18 mouse cellular contexts compared by ENCODE assay signal in the genomic region with DNA sequence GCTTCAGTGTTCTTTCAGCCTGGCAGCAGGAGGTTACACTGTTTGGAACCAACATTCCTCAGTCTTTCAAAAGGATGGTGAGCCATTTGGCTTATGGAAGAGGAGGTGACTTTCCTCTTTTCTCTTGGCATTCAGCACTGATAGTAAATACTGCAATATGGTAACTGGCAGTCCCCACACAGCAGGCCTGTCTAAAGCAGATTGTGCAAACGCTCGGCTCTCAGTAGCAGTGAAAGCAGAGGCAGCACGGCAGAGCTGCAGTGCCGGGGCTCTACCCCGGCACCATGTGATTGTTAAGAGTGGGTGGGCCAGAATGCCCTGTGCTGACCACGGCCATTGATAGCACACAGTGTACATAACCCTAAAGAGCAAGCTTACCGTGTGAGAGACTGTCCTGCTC. TPM values are rescaled to one million over a fixed set of nuclear protein-coding genes. Genes with fewer than 3 reads are reported as not detected.
DNase-seq lines count a peak whose midpoint lies in the region; ATAC-seq and TF ChIP-seq lines count a peak whose summit lies in the region.
"Had no signal": no experiment of that assay in that cellular context is flagged by ENCODE, and none has a peak within 500 bp of the region (broad histone marks: within the 10 kb centered on the region; RNA-seq: fewer than 3 reads in every experiment).

No protein-coding gene starts in this region.

- peaks cover 13% of the 10 kb centered on the region; the same call in 1 of the 2 replicates for H3K36me3 ChIP-seq in forebrain, embryonic 15.5 days
- H3K36me3 ChIP-seq in forebrain, embryonic 11.5 days (ENCODE audit: control insufficient read depth, insufficient read depth, low read length): peaks cover 2% of the 10 kb centered on the region; the same call in 1 of the 2 replicates
- no peaks in the 10 kb centered on the region for H3K36me3 ChIP-seq in testis, adult 2 months (ENCODE audit: control insufficient read depth, insufficient read depth, low read length)

- H3K4me3 ChIP-seq in forebrain, embryonic 15.5 days: no peak overlapping the region
- no peak overlapping the region for H3K4me3 ChIP-seq in forebrain, embryonic 11.5 days (ENCODE audit: low read depth, low read length)
- H3K4me3 ChIP-seq in testis, adult 2 months (ENCODE audit: control insufficient read depth, low read depth, low read length): no peak overlapping the region
- H3K4me3 ChIP-seq: embryonic facial prominence, embryonic 12.5 days; liver, embryonic 12.5 days; megakaryocyte, embryonic 14.5 days had no signal

- no peaks in the 10 kb centered on the region for H3K9me3 ChIP-seq in forebrain, embryonic 15.5 days
- H3K9me3 ChIP-seq in forebrain, embryonic 11.5 days (ENCODE audit: control insufficient read depth, low read length): no peaks in the 10 kb centered on the region
- H3K9me3 ChIP-seq: embryonic facial prominence, embryonic 12.5 days; megakaryocyte, embryonic 14.5 days had no signal

- H3K4me1 ChIP-seq in forebrain, embryonic 15.5 days: peaks cover 20% of the 10 kb centered on the region; the same call in 1 of the 2 replicates
- no peaks in the 10 kb centered on the region for H3K4me1 ChIP-seq in forebrain, embryonic 11.5 days (replicated peaks; ENCODE audit: control insufficient read depth, insufficient read depth, low read length)
- 0 out of 2 replicates have a peak, but pooled peaks cover 2% of the 10 kb centered on the region for H3K4me1 ChIP-seq in testis, adult 2 months (ENCODE audit: control insufficient read depth, insufficient read depth, low read length)

- peak overlapping the region; percentile 65 for H3K27ac ChIP-seq in forebrain, embryonic 15.5 days (replicated peaks)
- no peak overlapping the region for H3K27ac ChIP-seq in forebrain, embryonic 11.5 days (ENCODE audit: low read depth, low read length)
- H3K27ac ChIP-seq in testis, adult 2 months (ENCODE audit: control insufficient read depth, insufficient read depth, low read depth, low read length): peak overlapping the region; percentile 19; the same call in 1 of the 2 replicates
- H3K27ac ChIP-seq: embryonic facial prominence, embryonic 12.5 days; liver, embryonic 12.5 days had no signal

- no peak for DNase-seq in forebrain, embryonic 11.5 days (ENCODE audit: low spot score)
- DNase-seq in testis, postnatal 10 days (ENCODE audit: low spot score): no peak
- DNase-seq in layer of hippocampus, adult 8-10 months (ENCODE audit: low spot score in 2 of 2): peak; percentile 68
- no peak for DNase-seq in gastrocnemius, adult 18-20 months (ENCODE audit: low spot score)
- DNase-seq: gastrocnemius, postnatal 14 days; heart, postnatal 14 days; kidney, adult 8-10 months; kidney, postnatal 4 days; lung, postnatal 10 days; spleen, adult 18-20 months; thymus, postnatal 4 days had no signal

- 69% methylated on average over 7 of the region's 7 CpGs for whole genome bisulfite sequencing in forebrain, embryonic 15.5 days
- 92% methylated on average over 7 of the region's 7 CpGs for WGBS in forebrain, embryonic 11.5 days

- TF ChIP-seq POLR2A in testis, adult 2 months (IDR thresholded peaks at IDR 0.05; ENCODE audit: control insufficient read depth, low read depth, low read length): no peak

- ATAC-seq in forebrain, embryonic 15.5 days (replicated peaks): peak; percentile 63; the same call in 1 of the 2 replicates
- no peak for ATAC-seq in forebrain, embryonic 11.5 days (replicated peaks; ENCODE audit: low FRiP score)
- no peak for ATAC-seq in granulocyte monocyte progenitor cell, adult 5-6 weeks (replicated peaks; ENCODE audit: poor library complexity, severe bottlenecking)
- ATAC-seq: liver, embryonic 12.5 days had no signal

- TF ChIP-seq CTCF in testis, adult 2 months (IDR thresholded peaks at IDR 0.05; ENCODE audit: control insufficient read depth, insufficient read depth, insufficient replicate concordance, low read depth, low read length): no peak

- 0 out of 2 replicates have a peak overlapping the region, but pooled peaks have one; percentile 15 for H3K9ac ChIP-seq in forebrain, embryonic 15.5 days (replicated peaks)
- no peak overlapping the region for H3K9ac ChIP-seq in forebrain, embryonic 11.5 days (ENCODE audit: low read length)
- H3K9ac ChIP-seq: embryonic facial prominence, embryonic 12.5 days; liver, embryonic 12.5 days had no signal

- no peaks in the 10 kb centered on the region for H3K27me3 ChIP-seq in forebrain, embryonic 15.5 days
- H3K27me3 ChIP-seq in forebrain, embryonic 11.5 days (ENCODE audit: control insufficient read depth, insufficient read depth, low read length): no peaks in the 10 kb centered on the region
- H3K27me3 ChIP-seq in testis, adult 2 months (ENCODE audit: control insufficient read depth, insufficient read depth, low read length): no peaks in the 10 kb centered on the region
- H3K27me3 ChIP-seq: embryonic facial prominence, embryonic 12.5 days; liver, embryonic 12.5 days; megakaryocyte, embryonic 14.5 days had no signal

- H3K4me2 ChIP-seq in forebrain, embryonic 15.5 days (replicated peaks): no peak overlapping the region
- H3K4me2 ChIP-seq in forebrain, embryonic 11.5 days (ENCODE audit: low read depth, low read length, severe bottlenecking): no peak overlapping the region
- H3K4me2 ChIP-seq: embryonic facial prominence, embryonic 12.5 days; liver, embryonic 12.5 days had no signal

RNA-seq across cellular contexts. Expression of gene Tulp1, which starts 41.4 kb away (rescaled TPM):
- polyA plus RNA-seq in forebrain, embryonic 15.5 days (2015; fragmentation: Nextera tagmentation; extraction: Ambion mirVana): 1.2 and 1.8 TPM in 2 replicates
- 2.6 and 4.2 TPM in 2 replicates for polyA plus RNA-seq in forebrain, embryonic 11.5 days (2014; fragmentation: Nextera tagmentation; extraction: Ambion mirVana)
- 0.12 and 0.36 TPM in 2 replicates for polyA plus RNA-seq in testis, adult 2 months (2012; rRNA removed)
- 1 to 10 TPM in 1 of 4 experiments, not detected in 3; 1.2 TPM for total RNA-seq in layer of hippocampus, adult 8-10 months (2022)
- not detected in 2 replicates for total RNA-seq in granulocyte monocyte progenitor cell, adult 5-6 weeks (2014; fragmentation: Nextera tagmentation)
- 0.69 TPM in 1 of 2 replicates, not detected in the other for total RNA-seq in granulocyte monocyte progenitor cell, adult 5-6 weeks (2017)
- total RNA-seq in gastrocnemius, adult 18-20 months (2021): not detected
- total RNA-seq: gastrocnemius, postnatal 14 days; left cerebral cortex, postnatal 36 days had no signal

RNA-seq across cellular contexts. Expression of gene Tead3, which starts 55.9 kb away (rescaled TPM):
- polyA plus RNA-seq in forebrain, embryonic 15.5 days (2015; fragmentation: Nextera tagmentation; extraction: Ambion mirVana): 1.9 TPM in 2 replicates
- polyA plus RNA-seq in forebrain, embryonic 11.5 days (2014; fragmentation: Nextera tagmentation; extraction: Ambion mirVana): 5.6 and 5.8 TPM in 2 replicates
- 3.2 and 4.3 TPM in 2 replicates for polyA plus RNA-seq in testis, adult 2 months (2012; rRNA removed)
- total RNA-seq in layer of hippocampus, adult 8-10 months (2022): 1 to 10 TPM; 2.6 to 6.5 (median 4.6) TPM
- 3.3 TPM in 1 of 2 replicates, not detected in the other for total RNA-seq in granulocyte monocyte progenitor cell, adult 5-6 weeks (2014; fragmentation: Nextera tagmentation)
- 0.04 TPM in 1 of 2 replicates, not detected in the other for total RNA-seq in granulocyte monocyte progenitor cell, adult 5-6 weeks (2017)
- 1 to 10 TPM; 5.3 to 6.9 TPM for total RNA-seq in gastrocnemius, adult 18-20 months (2021)

Comparison
In these comparisons a context has a peak if more than half of its experiments do, and no peak if none do; other contexts are left out.
1. DNase-seq: peak in layer of hippocampus, adult 8-10 months (2 of 2); none in forebrain, embryonic 11.5 days (single experiment), testis, postnatal 10 days (single experiment) and gastrocnemius, adult 18-20 months (single experiment).